Mouse (Mus musculus) erythroblast, embryonic 14.5 days (primary cell): ENCODE measurements around the gene Sbf2.

Experiments
- GATA1 ChIP-seq: IDR thresholded peaks from 2 replicates; pipeline ENCODE4 v1.6.1; 2012; ENCODE audit warnings: low read length, inconsistent platforms, mixed read lengths
- TAL1 ChIP-seq: IDR thresholded peaks from 3 replicates; pipeline ENCODE4 v1.6.1; 2012; ENCODE audit warnings: low read length, inconsistent platforms, mixed read lengths

GRCm38 (mm10) chr7:110270455-110270854 is 344.3 kb downstream of the Sbf2 start:
- no peak for TF ChIP-seq GATA1
- no peak for TF ChIP-seq TAL1
